Mouse (Mus musculus): ENCODE measurements at regions not wholly inside any gene's neighbourhood (a gene's known extent, or its start where the extent isn't known, plus 50 kb on each side); places are given as distances from the start of the nearest gene placed in this dataset.

GRCm38 (mm10) chr3:157724542-157724941 is 157.8 kb downstream of the Ptger3 start:
- Histone ChIP-seq H3K36me3 (ENCODE audit: control insufficient read depth, insufficient read depth, low read length) (no peaks in the 10 kb centered on the region), H3K4me3 (replicated peaks; ENCODE audit: low read depth, low read length) (no peak overlapping the region), H3K9me3 (ENCODE audit: control insufficient read depth, low read length) (no peaks in the 10 kb centered on the region), H3K4me2 (ENCODE audit: low read length) (no peak overlapping the region), H3K27ac (replicated peaks; ENCODE audit: low read depth, low read length) (no peak overlapping the region), H3K9ac (replicated peaks; ENCODE audit: low read length) (no peak overlapping the region), H3K4me1 (ENCODE audit: control insufficient read depth, insufficient read depth, low read length) (no peaks in the 10 kb centered on the region), H3K27me3 (ENCODE audit: control insufficient read depth, insufficient read depth, low read length) (no peaks in the 10 kb centered on the region)
- ATAC-seq (ENCODE audit: low FRiP score, low TSS enrichment) (no peak), DNase-seq (no peak)
- 64% methylated on average over 1 of the region's 1 CpGs for WGBS

- WGBS, result 71% methylated on average over 5 of the region's 5 CpGs
- no peaks in the 10 kb centered on the region for H3K36me3 ChIP-seq (ENCODE audit: control insufficient read depth, insufficient read depth, low read length)
- no peak overlapping the region for H3K9ac ChIP-seq (replicated peaks; ENCODE audit: low read length)
- no peak overlapping the region for H3K4me2 ChIP-seq (ENCODE audit: low read length)
- no peak for ATAC-seq (ENCODE audit: low FRiP score, low TSS enrichment)
- no peak overlapping the region for H3K4me3 ChIP-seq (replicated peaks; ENCODE audit: low read depth, low read length)
- no peaks in the 10 kb centered on the region for H3K27me3 ChIP-seq (ENCODE audit: control insufficient read depth, insufficient read depth, low read length)
- no peak for DNase-seq
- no peaks in the 10 kb centered on the region for H3K4me1 ChIP-seq (ENCODE audit: control insufficient read depth, insufficient read depth, low read length)
- H3K27ac ChIP-seq (replicated peaks; ENCODE audit: low read depth, low read length), result no peak overlapping the region
- no peaks in the 10 kb centered on the region for H3K9me3 ChIP-seq (ENCODE audit: control insufficient read depth, low read length)
Measured at GRCm38 (mm10) chr3:157723184-157723583, 156.5 kb downstream of the Ptger3 start.

DNA sequence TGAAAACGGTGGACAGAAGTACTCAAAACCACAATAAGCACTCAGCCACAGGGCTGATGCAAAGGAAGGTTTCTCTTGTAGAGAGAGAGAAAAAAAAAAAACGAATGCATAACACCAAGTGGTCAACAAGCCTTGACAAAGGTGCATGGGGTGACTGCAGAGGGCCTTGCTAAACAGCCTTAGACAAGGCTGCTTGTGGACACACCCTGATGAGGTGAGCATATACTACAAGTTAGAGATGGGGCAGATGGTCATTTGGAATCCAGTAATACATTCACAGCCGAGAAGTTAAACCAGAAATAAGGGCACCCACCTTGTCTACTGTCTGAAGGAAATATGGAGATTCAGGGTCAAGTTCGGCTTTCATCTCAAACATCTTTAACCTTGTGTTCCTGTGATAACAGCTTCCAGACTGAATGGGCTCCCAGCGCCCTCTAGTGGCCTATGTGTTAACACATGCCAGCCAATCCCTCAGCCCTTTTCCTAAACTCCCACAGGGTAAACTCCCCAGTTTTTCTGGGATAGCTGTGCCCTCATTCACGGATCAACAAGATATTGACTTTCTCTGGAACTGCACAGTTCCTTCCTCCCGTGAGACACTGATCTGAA is 150.7 kb downstream of the Ptger3 start:
- DNase-seq, result peak; percentile 91
- 21% methylated on average over 7 of the region's 7 CpGs for WGBS

DNA sequence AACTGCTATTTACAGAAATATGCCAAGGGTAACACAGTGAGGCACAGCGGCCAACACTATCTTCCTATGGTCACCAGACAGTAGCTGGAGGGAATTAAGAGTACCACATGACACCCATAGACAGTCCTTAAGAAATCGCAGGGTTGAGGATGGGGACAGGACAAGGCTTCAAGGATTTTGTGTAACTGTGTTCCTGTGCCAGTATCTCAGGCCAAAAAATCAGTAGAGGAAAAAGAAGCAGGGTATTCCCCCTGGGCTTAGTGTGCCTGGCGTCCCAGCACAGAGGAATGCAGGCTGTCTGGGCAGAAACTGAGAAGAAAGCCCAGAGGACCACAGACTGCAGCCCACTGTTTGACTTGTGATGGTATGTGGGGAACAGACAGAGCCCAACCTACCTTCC is 147.3 kb downstream of the Ptger3 start:
- Histone ChIP-seq H3K4me2 (ENCODE audit: low read length) (no peak overlapping the region), H3K36me3 (ENCODE audit: control insufficient read depth, insufficient read depth, low read length) (no peaks in the 10 kb centered on the region), H3K9me3 (ENCODE audit: control insufficient read depth, low read length) (no peaks in the 10 kb centered on the region), H3K9ac (replicated peaks; ENCODE audit: low read length) (no peak overlapping the region), H3K27ac (replicated peaks; ENCODE audit: low read depth, low read length) (no peak overlapping the region), H3K4me1 (ENCODE audit: control insufficient read depth, insufficient read depth, low read length) (no peaks in the 10 kb centered on the region), H3K27me3 (ENCODE audit: control insufficient read depth, insufficient read depth, low read length) (no peaks in the 10 kb centered on the region), H3K4me3 (replicated peaks; ENCODE audit: low read depth, low read length) (no peak overlapping the region)
- DNase-seq, result no peak
- 84% methylated on average over 3 of the region's 3 CpGs for WGBS
- no peak for ATAC-seq (ENCODE audit: low FRiP score, low TSS enrichment)

More for the DNA sequence above, 150.7 kb downstream of the Ptger3 start:
- peak; percentile 67; the same call in 1 of the 2 replicates for ATAC-seq (ENCODE audit: low FRiP score, low TSS enrichment)
- Histone ChIP-seq H3K4me2 (ENCODE audit: low read length) (no peak overlapping the region), H3K9ac (replicated peaks; ENCODE audit: low read length) (no peak overlapping the region), H3K27ac (replicated peaks; ENCODE audit: low read depth, low read length) (no peak overlapping the region), H3K27me3 (ENCODE audit: control insufficient read depth, insufficient read depth, low read length) (no peaks in the 10 kb centered on the region), H3K4me1 (ENCODE audit: control insufficient read depth, insufficient read depth, low read length) (no peaks in the 10 kb centered on the region), H3K4me3 (replicated peaks; ENCODE audit: low read depth, low read length) (no peak overlapping the region), H3K9me3 (ENCODE audit: control insufficient read depth, low read length) (no peaks in the 10 kb centered on the region), H3K36me3 (ENCODE audit: control insufficient read depth, insufficient read depth, low read length) (no peaks in the 10 kb centered on the region)

GRCm38 (mm10) chr3:157710790-157711381 is 144.2 kb downstream of the Ptger3 start:
- H3K27ac ChIP-seq (replicated peaks; ENCODE audit: low read depth, low read length), result no peak overlapping the region
- ATAC-seq (ENCODE audit: low FRiP score, low TSS enrichment) (no peak), DNase-seq (no peak)
- H3K27me3 ChIP-seq (ENCODE audit: control insufficient read depth, insufficient read depth, low read length), result no peaks in the 10 kb centered on the region
- no peak overlapping the region for H3K9ac ChIP-seq (replicated peaks; ENCODE audit: low read length)
- H3K4me2 ChIP-seq (ENCODE audit: low read length), result no peak overlapping the region
- H3K4me1 ChIP-seq (ENCODE audit: control insufficient read depth, insufficient read depth, low read length), result no peaks in the 10 kb centered on the region
- no peaks in the 10 kb centered on the region for H3K36me3 ChIP-seq (ENCODE audit: control insufficient read depth, insufficient read depth, low read length)
- no peak overlapping the region for H3K4me3 ChIP-seq (replicated peaks; ENCODE audit: low read depth, low read length)
- no peaks in the 10 kb centered on the region for H3K9me3 ChIP-seq (ENCODE audit: control insufficient read depth, low read length)
- 96% methylated on average over 1 of the region's 1 CpGs for WGBS

DNA sequence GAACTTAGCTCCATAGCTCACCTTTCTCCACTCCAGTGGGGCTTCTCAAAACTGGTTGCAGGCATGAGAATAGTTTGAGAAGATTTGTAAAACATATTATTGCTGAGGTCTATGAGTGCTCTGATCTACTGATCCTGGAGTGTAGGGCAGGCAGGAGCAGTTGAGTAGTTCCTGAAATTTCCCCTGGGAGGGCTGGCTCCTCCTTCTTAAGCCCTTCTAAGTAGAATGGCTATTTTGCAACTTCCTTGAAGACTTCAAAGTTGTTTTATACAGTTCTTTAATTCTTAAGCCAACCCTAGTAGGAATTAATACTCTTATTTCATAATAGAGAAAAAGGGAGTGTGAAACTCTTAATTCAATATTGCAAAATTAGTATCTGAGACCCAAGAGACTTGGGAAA is 133.3 kb downstream of the Ptger3 start:
- DNase-seq (no peak), ATAC-seq (ENCODE audit: low FRiP score, low TSS enrichment) (no peak)
- H3K9ac ChIP-seq (replicated peaks; ENCODE audit: low read length), result no peak overlapping the region
- H3K27me3 ChIP-seq (ENCODE audit: control insufficient read depth, insufficient read depth, low read length), result no peaks in the 10 kb centered on the region
- no peak overlapping the region for H3K4me2 ChIP-seq (ENCODE audit: low read length)
- H3K36me3 ChIP-seq (ENCODE audit: control insufficient read depth, insufficient read depth, low read length), result no peaks in the 10 kb centered on the region
- H3K27ac ChIP-seq (replicated peaks; ENCODE audit: low read depth, low read length), result no peak overlapping the region
- no peaks in the 10 kb centered on the region for H3K4me1 ChIP-seq (ENCODE audit: control insufficient read depth, insufficient read depth, low read length)
- no peak overlapping the region for H3K4me3 ChIP-seq (replicated peaks; ENCODE audit: low read depth, low read length)
- no peaks in the 10 kb centered on the region for H3K9me3 ChIP-seq (ENCODE audit: control insufficient read depth, low read length)

DNA sequence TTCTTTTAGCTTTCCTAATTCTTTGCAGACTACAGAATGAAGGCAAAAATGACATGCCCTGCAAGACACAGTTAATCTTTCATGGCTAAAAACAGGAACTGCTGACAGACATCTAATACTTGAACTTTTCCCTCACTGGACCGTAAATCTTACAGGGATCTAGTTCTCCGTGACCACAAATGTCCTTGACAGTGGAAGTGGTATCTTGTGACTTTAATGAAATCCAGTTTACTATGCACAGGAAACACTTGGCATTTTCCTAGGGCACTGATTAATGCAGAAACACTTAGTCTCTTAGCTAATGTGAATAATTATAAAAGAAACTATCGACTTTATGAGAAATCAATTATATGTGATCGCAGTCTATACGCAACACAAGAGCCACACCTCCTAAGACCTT is 131.8 kb downstream of the Ptger3 start:
- DNase-seq (no peak), ATAC-seq (ENCODE audit: low FRiP score, low TSS enrichment) (no peak)
- Histone ChIP-seq H3K4me1 (ENCODE audit: control insufficient read depth, insufficient read depth, low read length) (no peaks in the 10 kb centered on the region), H3K27ac (replicated peaks; ENCODE audit: low read depth, low read length) (no peak overlapping the region), H3K36me3 (ENCODE audit: control insufficient read depth, insufficient read depth, low read length) (no peaks in the 10 kb centered on the region), H3K4me3 (replicated peaks; ENCODE audit: low read depth, low read length) (no peak overlapping the region), H3K9me3 (ENCODE audit: control insufficient read depth, low read length) (no peaks in the 10 kb centered on the region), H3K27me3 (ENCODE audit: control insufficient read depth, insufficient read depth, low read length) (no peaks in the 10 kb centered on the region), H3K4me2 (ENCODE audit: low read length) (no peak overlapping the region), H3K9ac (replicated peaks; ENCODE audit: low read length) (no peak overlapping the region)
- 92% methylated on average over 5 of the region's 5 CpGs for WGBS

DNA sequence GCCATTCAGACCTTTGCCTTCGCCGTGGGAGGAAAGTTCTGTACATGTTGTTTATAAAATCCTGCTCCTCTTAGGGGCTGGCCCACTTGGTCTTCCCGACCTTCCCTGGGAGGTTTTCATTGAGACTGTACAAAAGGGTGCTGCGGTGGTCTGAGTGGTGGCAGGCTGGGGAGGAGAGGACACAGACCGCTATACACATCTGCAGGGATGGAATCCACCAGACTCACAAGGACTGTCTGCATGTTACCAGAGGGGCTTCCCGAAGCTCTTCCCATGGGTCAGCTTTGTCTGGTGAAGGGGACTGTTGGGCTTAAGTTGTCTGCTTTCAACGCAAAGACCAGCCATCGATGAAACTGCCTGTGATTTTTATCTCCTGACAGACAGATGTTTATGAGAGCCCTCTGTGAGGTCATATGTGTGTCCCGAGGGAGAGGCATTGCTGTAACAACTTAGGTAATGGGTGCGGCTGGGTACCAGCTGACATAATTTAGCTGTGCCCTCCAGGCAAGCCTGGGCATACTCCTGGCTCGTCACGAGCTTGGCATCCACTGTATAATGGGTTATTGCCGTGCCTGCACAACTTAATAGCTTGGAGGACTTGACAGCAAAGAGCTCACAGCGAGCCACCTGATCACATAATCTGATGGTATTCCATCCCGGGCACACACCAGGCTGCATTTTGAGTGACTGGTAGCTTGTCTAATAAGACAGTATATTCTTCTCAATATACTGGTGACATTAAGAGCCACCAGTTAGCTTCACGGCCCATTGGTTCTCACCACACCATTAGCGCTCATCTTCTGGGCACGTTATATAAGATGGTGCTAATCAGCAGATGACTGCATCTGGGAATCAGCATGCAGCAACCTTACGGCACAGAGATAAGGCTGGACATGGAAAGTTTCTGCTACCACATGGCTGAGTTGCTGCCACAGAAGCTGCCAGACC is 128.7 kb downstream of the Ptger3 start:
- Histone ChIP-seq H3K9me3 (ENCODE audit: control insufficient read depth, low read length) (no peaks in the 10 kb centered on the region), H3K4me1 (ENCODE audit: control insufficient read depth, insufficient read depth, low read length) (no peaks in the 10 kb centered on the region), H3K36me3 (ENCODE audit: control insufficient read depth, insufficient read depth, low read length) (no peaks in the 10 kb centered on the region), H3K4me2 (ENCODE audit: low read length) (no peak overlapping the region), H3K27me3 (ENCODE audit: control insufficient read depth, insufficient read depth, low read length) (no peaks in the 10 kb centered on the region), H3K4me3 (replicated peaks; ENCODE audit: low read depth, low read length) (no peak overlapping the region), H3K9ac (replicated peaks; ENCODE audit: low read length) (no peak overlapping the region), H3K27ac (replicated peaks; ENCODE audit: low read depth, low read length) (no peak overlapping the region)
- ATAC-seq (ENCODE audit: low FRiP score, low TSS enrichment), result no peak
- 84% methylated on average over 19 of the region's 19 CpGs for WGBS
- peak; percentile 8 for DNase-seq
